Mouse (Mus musculus) G1E (cell line): Measurements from ENCODE around the gene Tulp2.

Experiments
- CTCF ChIP-seq: IDR thresholded peaks from 2 replicates; pipeline ENCODE4 v1.5.1; 2012; ENCODE audit warnings: low read depth, low read length, inconsistent platforms, mixed read lengths
- GATA1 ChIP-seq: IDR thresholded peaks from 2 replicates; pipeline ENCODE4 v1.6.1; 2012; ENCODE audit warnings: borderline replicate concordance, low read length, inconsistent platforms, mixed read lengths

GRCm38 (mm10) chr7:45460377-45460776, 21.3 kb upstream of the Tulp2 start:
- TF ChIP-seq GATA1 (no peak), CTCF (no peak)
